Mouse (Mus musculus): ENCODE results near the gene Agtpbp1. TPM values are rescaled to one million over a fixed set of nuclear protein-coding genes. Genes with fewer than 3 reads are reported as not detected.

Gene Agtpbp1
- total and polyA plus RNA-seq, 2 experiments from 2014 or later: 12.4 to 21.7 TPM

GRCm38 (mm10) chr13:59490726-59491125, 94.3 kb downstream of the Agtpbp1 start:
- Histone ChIP-seq H3K9me3 (replicated peaks; ENCODE audit: control insufficient read depth, low read length) (no peaks in the 10 kb centered on the region), H3K4me3 (ENCODE audit: low read depth, low read length) (no peak overlapping the region), H3K9ac (replicated peaks; ENCODE audit: low read depth, low read length) (no peak overlapping the region), H3K36me3 (replicated peaks; ENCODE audit: control insufficient read depth, insufficient read depth, low read length) (peaks cover 15% of the 10 kb centered on the region), H3K4me1 (ENCODE audit: control insufficient read depth, insufficient read depth) (no peaks in the 10 kb centered on the region), H3K4me2 (ENCODE audit: low read depth, low read length) (no peak overlapping the region), H3K27me3 (ENCODE audit: control insufficient read depth, insufficient read depth, low read length) (no peaks in the 10 kb centered on the region), H3K27ac (ENCODE audit: low read depth) (no peak overlapping the region)
- DNase-seq (ENCODE audit: low spot score) (no peak), ATAC-seq (ENCODE audit: insufficient read depth, low read depth) (no peak)
- 67% methylated on average over 4 of the region's 4 CpGs for WGBS
- TF ChIP-seq EP300 (IDR thresholded peaks at IDR 0.05; ENCODE audit: low read depth) (no peak), CTCF (IDR thresholded peaks at IDR 0.05; ENCODE audit: low read depth) (no peak)

- Histone ChIP-seq H3K4me2 (ENCODE audit: low read depth, low read length) (no peak overlapping the region), H3K36me3 (replicated peaks; ENCODE audit: control insufficient read depth, insufficient read depth, low read length) (peaks cover 2% of the 10 kb centered on the region), H3K4me3 (ENCODE audit: low read depth, low read length) (no peak overlapping the region), H3K9me3 (replicated peaks; ENCODE audit: control insufficient read depth, low read length) (no peaks in the 10 kb centered on the region), H3K27me3 (ENCODE audit: control insufficient read depth, insufficient read depth, low read length) (no peaks in the 10 kb centered on the region), H3K4me1 (ENCODE audit: control insufficient read depth, insufficient read depth) (no peaks in the 10 kb centered on the region), H3K9ac (replicated peaks; ENCODE audit: low read depth, low read length) (no peak overlapping the region), H3K27ac (ENCODE audit: low read depth) (no peak overlapping the region)
- no peak for TF ChIP-seq EP300 (IDR thresholded peaks at IDR 0.05; ENCODE audit: low read depth)
- peak; percentile 58 for TF ChIP-seq CTCF (IDR thresholded peaks at IDR 0.05; ENCODE audit: low read depth)
- DNase-seq (ENCODE audit: low spot score): peak; percentile 61
- 17% methylated on average over 2 of the region's 2 CpGs for WGBS
- 0 out of 2 replicates have a peak, but pooled peaks have one; percentile 33 for ATAC-seq (ENCODE audit: insufficient read depth, low read depth)
Measured at GRCm38 (mm10) chr13:59489143-59489542, 95.9 kb downstream of the Agtpbp1 start.

- Histone ChIP-seq H3K27ac (ENCODE audit: low read depth) (no peak overlapping the region), H3K9ac (replicated peaks; ENCODE audit: low read depth, low read length) (no peak overlapping the region), H3K36me3 (replicated peaks; ENCODE audit: control insufficient read depth, insufficient read depth, low read length) (no peaks in the 10 kb centered on the region), H3K4me2 (ENCODE audit: low read depth, low read length) (no peak overlapping the region), H3K9me3 (replicated peaks; ENCODE audit: control insufficient read depth, low read length) (no peaks in the 10 kb centered on the region), H3K4me3 (ENCODE audit: low read depth, low read length) (no peak overlapping the region), H3K4me1 (ENCODE audit: control insufficient read depth, insufficient read depth) (no peaks in the 10 kb centered on the region), H3K27me3 (ENCODE audit: control insufficient read depth, insufficient read depth, low read length) (no peaks in the 10 kb centered on the region)
- 93% methylated on average over 8 of the region's 8 CpGs for WGBS
- TF ChIP-seq EP300 (IDR thresholded peaks at IDR 0.05; ENCODE audit: low read depth) (no peak), CTCF (IDR thresholded peaks at IDR 0.05; ENCODE audit: low read depth) (no peak)
- ATAC-seq (ENCODE audit: insufficient read depth, low read depth): no peak
- DNase-seq (ENCODE audit: low spot score): no peak
Measured at GRCm38 (mm10) chr13:59487287-59487686, 97.7 kb downstream of the Agtpbp1 start.

GRCm38 (mm10) chr13:59486243-59486642, 98.8 kb downstream of the Agtpbp1 start:
- Histone ChIP-seq H3K4me2 (ENCODE audit: low read depth, low read length) (no peak overlapping the region), H3K4me3 (ENCODE audit: low read depth, low read length) (no peak overlapping the region), H3K27ac (ENCODE audit: low read depth) (no peak overlapping the region), H3K4me1 (ENCODE audit: control insufficient read depth, insufficient read depth) (no peaks in the 10 kb centered on the region), H3K36me3 (replicated peaks; ENCODE audit: control insufficient read depth, insufficient read depth, low read length) (0 out of 2 replicates have a peak, but pooled peaks cover 4% of the 10 kb centered on the region), H3K9ac (replicated peaks; ENCODE audit: low read depth, low read length) (no peak overlapping the region), H3K27me3 (ENCODE audit: control insufficient read depth, insufficient read depth, low read length) (no peaks in the 10 kb centered on the region), H3K9me3 (replicated peaks; ENCODE audit: control insufficient read depth, low read length) (no peaks in the 10 kb centered on the region)
- DNase-seq (ENCODE audit: low spot score): no peak
- WGBS: 93% methylated on average over 5 of the region's 5 CpGs
- TF ChIP-seq CTCF (IDR thresholded peaks at IDR 0.05; ENCODE audit: low read depth): no peak
- no peak for TF ChIP-seq EP300 (IDR thresholded peaks at IDR 0.05; ENCODE audit: low read depth)
- no peak for ATAC-seq (ENCODE audit: insufficient read depth, low read depth)

GRCm38 (mm10) chr13:59485456-59485855, 99.6 kb downstream of the Agtpbp1 start:
- Histone ChIP-seq H3K36me3 (replicated peaks; ENCODE audit: control insufficient read depth, insufficient read depth, low read length) (peaks cover 11% of the 10 kb centered on the region; the same call in 1 of the 2 replicates), H3K9ac (replicated peaks; ENCODE audit: low read depth, low read length) (no peak overlapping the region), H3K9me3 (replicated peaks; ENCODE audit: control insufficient read depth, low read length) (no peaks in the 10 kb centered on the region), H3K4me1 (ENCODE audit: control insufficient read depth, insufficient read depth) (no peaks in the 10 kb centered on the region), H3K27me3 (ENCODE audit: control insufficient read depth, insufficient read depth, low read length) (no peaks in the 10 kb centered on the region), H3K4me2 (ENCODE audit: low read depth, low read length) (no peak overlapping the region), H3K4me3 (ENCODE audit: low read depth, low read length) (no peak overlapping the region), H3K27ac (ENCODE audit: low read depth) (no peak overlapping the region)
- DNase-seq (ENCODE audit: low spot score) (no peak), ATAC-seq (ENCODE audit: insufficient read depth, low read depth) (no peak)
- TF ChIP-seq EP300 (IDR thresholded peaks at IDR 0.05; ENCODE audit: low read depth) (no peak), CTCF (IDR thresholded peaks at IDR 0.05; ENCODE audit: low read depth) (no peak)
- WGBS: 90% methylated on average over 7 of the region's 7 CpGs

- Histone ChIP-seq H3K4me2 (ENCODE audit: low read depth, low read length) (no peak overlapping the region), H3K27ac (ENCODE audit: low read depth) (no peak overlapping the region), H3K4me1 (ENCODE audit: control insufficient read depth, insufficient read depth) (no peaks in the 10 kb centered on the region), H3K9me3 (replicated peaks; ENCODE audit: control insufficient read depth, low read length) (no peaks in the 10 kb centered on the region), H3K27me3 (ENCODE audit: control insufficient read depth, insufficient read depth, low read length) (no peaks in the 10 kb centered on the region), H3K36me3 (replicated peaks; ENCODE audit: control insufficient read depth, insufficient read depth, low read length) (peaks cover 27% of the 10 kb centered on the region), H3K4me3 (ENCODE audit: low read depth, low read length) (no peak overlapping the region), H3K9ac (replicated peaks; ENCODE audit: low read depth, low read length) (no peak overlapping the region)
- DNase-seq (ENCODE audit: low spot score): no peak
- ATAC-seq (ENCODE audit: insufficient read depth, low read depth): no peak
- WGBS: 95% methylated on average over 4 of the region's 4 CpGs
- no peak for TF ChIP-seq CTCF (IDR thresholded peaks at IDR 0.05; ENCODE audit: low read depth)
- no peak for TF ChIP-seq EP300 (IDR thresholded peaks at IDR 0.05; ENCODE audit: low read depth)
Measured at GRCm38 (mm10) chr13:59481484-59481855, 103.6 kb downstream of the Agtpbp1 start.

Measured in heart, postnatal 0 days (tissue).